Mouse (Mus musculus) limb, embryonic 11.5 days (tissue): ENCODE measurements around the gene Cadps2. TPM values are rescaled to one million over a fixed set of nuclear protein-coding genes. Genes with fewer than 3 reads are reported as not detected.

ENCODE experiments used
- ATAC-seq: fragments of 200-750 bp; cut with Nextera tagmentation; 2 replicates; pipeline ENCODE4 v1.8.0; 2017; ENCODE audit warnings: low read depth; ENCODE audit not compliant: insufficient number of reproducible peaks, low FRiP score, low TSS enrichment
- DNase-seq: peaks from one replicate; pipeline ENCODE4 v3.0.0-alpha.2; 2015; ENCODE audit warnings: low spot score
- H3K27ac ChIP-seq: fragments of 300-500 bp; sonication (generic); replicated peaks from 2 replicates; pipeline ENCODE4 v1.5.1; 2014; ENCODE audit warnings: low read depth, mild to moderate bottlenecking, low read length
- H3K27me3 ChIP-seq: fragments of 300-500 bp; sonication (generic); 2 replicates; pipeline ENCODE4 v1.6.1; 2014; ENCODE audit warnings: mild to moderate bottlenecking, low read length, mixed read lengths; ENCODE audit not compliant: control insufficient read depth, insufficient read depth
- H3K36me3 ChIP-seq: fragments of 300-500 bp; sonication (generic); 2 replicates; pipeline ENCODE4 v1.6.1; 2014; ENCODE audit warnings: mild to moderate bottlenecking, low read length, moderate library complexity, mixed read lengths; ENCODE audit not compliant: control insufficient read depth, insufficient read depth
- H3K4me1 ChIP-seq: fragments of 300-500 bp; sonication (generic); 2 replicates; pipeline ENCODE4 v1.6.1; 2014; ENCODE audit warnings: low read length, mixed read lengths; ENCODE audit not compliant: control insufficient read depth, insufficient read depth
- H3K4me2 ChIP-seq: fragments of 300-500 bp; sonication (generic); 2 replicates; pipeline ENCODE4 v1.6.1; 2014; ENCODE audit warnings: low read depth, mild to moderate bottlenecking, moderate library complexity; ENCODE audit not compliant: severe bottlenecking
- H3K4me3 ChIP-seq: fragments of 300-500 bp; sonication (generic); 2 replicates; pipeline ENCODE4 v1.5.1; 2014; ENCODE audit warnings: low read depth, low read length
- H3K9ac ChIP-seq: fragments of 300-500 bp; sonication (generic); 2 replicates; pipeline ENCODE4 v1.6.1; 2014; ENCODE audit warnings: mild to moderate bottlenecking, low read length
- H3K9me3 ChIP-seq: fragments of 300-500 bp; sonication (generic); 2 replicates; pipeline ENCODE4 v1.6.1; 2016; ENCODE audit warnings: low read length; ENCODE audit not compliant: control insufficient read depth
- WGBS: fragments of 180-500 bp; shearing (Covaris S2); extraction: QIAGEN DNeasy Blood & Tissue Kit; methylation state at CpG from one replicate; pipeline ENCODE4 v1.1.7; 2014; 5-methylcytosine and 5-hydroxymethylcytosine counted together
- polyA plus RNA-seq: library from polyadenylated mRNA; unstranded; fragments of >200 nt; fragmentation: Nextera tagmentation; extraction: Ambion mirVana; gene quantifications from 2 replicates; pipeline ENCODE4 v1.2.1, GENCODE M21; 2014

Gene Cadps2
- polyA plus RNA-seq, 1 experiment from 2014 or later = 3.3 TPM

GRCm38 (mm10) chr6:23821819-23822218 is 17.4 kb downstream of the Cadps2 start:
- H3K9me3 ChIP-seq = no peaks in the 10 kb centered on the region
- H3K27me3 ChIP-seq = no peaks in the 10 kb centered on the region
- no peak overlapping the region for H3K4me2 ChIP-seq
- ATAC-seq (no peak), DNase-seq (no peak)
- 92% methylated on average over 5 of the region's 5 CpGs for WGBS
- no peaks in the 10 kb centered on the region for H3K36me3 ChIP-seq
- H3K27ac ChIP-seq = no peak overlapping the region
- no peak overlapping the region for H3K4me3 ChIP-seq
- no peak overlapping the region for H3K9ac ChIP-seq
- no peaks in the 10 kb centered on the region for H3K4me1 ChIP-seq

- H3K4me2 ChIP-seq = no peak overlapping the region
- no peaks in the 10 kb centered on the region for H3K4me1 ChIP-seq
- WGBS = 82% methylated on average over 1 of the region's 1 CpGs
- no peaks in the 10 kb centered on the region for H3K36me3 ChIP-seq
- H3K9me3 ChIP-seq = no peaks in the 10 kb centered on the region
- no peak overlapping the region for H3K4me3 ChIP-seq
- DNase-seq = no peak
- no peak overlapping the region for H3K9ac ChIP-seq
- no peaks in the 10 kb centered on the region for H3K27me3 ChIP-seq
- no peak overlapping the region for H3K27ac ChIP-seq
- ATAC-seq = no peak
Observed at GRCm38 (mm10) chr6:23810087-23810486, 29.1 kb downstream of the Cadps2 start.

GRCm38 (mm10) chr6:23809344-23809743 is 29.9 kb downstream of the Cadps2 start:
- no peak for DNase-seq
- WGBS = 88% methylated on average over 6 of the region's 6 CpGs
- Histone ChIP-seq H3K4me3 (no peak overlapping the region), H3K4me1 (no peaks in the 10 kb centered on the region), H3K9me3 (no peaks in the 10 kb centered on the region), H3K36me3 (no peaks in the 10 kb centered on the region), H3K27ac (no peak overlapping the region), H3K27me3 (no peaks in the 10 kb centered on the region), H3K4me2 (no peak overlapping the region), H3K9ac (no peak overlapping the region)
- ATAC-seq = no peak

GRCm38 (mm10) chr6:23805333-23805732 is 33.9 kb downstream of the Cadps2 start:
- DNase-seq = no peak
- Histone ChIP-seq H3K27ac (no peak overlapping the region), H3K27me3 (no peaks in the 10 kb centered on the region), H3K36me3 (no peaks in the 10 kb centered on the region), H3K4me3 (no peak overlapping the region), H3K4me2 (no peak overlapping the region), H3K9ac (no peak overlapping the region), H3K4me1 (no peaks in the 10 kb centered on the region), H3K9me3 (no peaks in the 10 kb centered on the region)
- ATAC-seq = no peak
- WGBS = 92% methylated on average over 7 of the region's 7 CpGs

GRCm38 (mm10) chr6:23791822-23792221 is 47.4 kb downstream of the Cadps2 start:
- Histone ChIP-seq H3K4me1 (no peaks in the 10 kb centered on the region), H3K4me2 (no peak overlapping the region), H3K9ac (no peak overlapping the region), H3K27me3 (no peaks in the 10 kb centered on the region), H3K27ac (no peak overlapping the region), H3K36me3 (no peaks in the 10 kb centered on the region), H3K9me3 (no peaks in the 10 kb centered on the region), H3K4me3 (no peak overlapping the region)
- no peak for DNase-seq
- no peak for ATAC-seq
- WGBS = 79% methylated on average over 3 of the region's 3 CpGs

- no peaks in the 10 kb centered on the region for H3K36me3 ChIP-seq
- no peak for DNase-seq
- H3K4me1 ChIP-seq = no peaks in the 10 kb centered on the region
Observed at GRCm38 (mm10) chr6:23777641-23778040, 61.6 kb downstream of the Cadps2 start.

GRCm38 (mm10) chr6:23762204-23762603 is 77.0 kb downstream of the Cadps2 start:
- 69% methylated on average over 3 of the region's 3 CpGs for WGBS
- Histone ChIP-seq H3K4me2 (no peak overlapping the region), H3K4me3 (no peak overlapping the region), H3K36me3 (no peaks in the 10 kb centered on the region), H3K27me3 (no peaks in the 10 kb centered on the region), H3K9me3 (no peaks in the 10 kb centered on the region), H3K27ac (no peak overlapping the region), H3K4me1 (no peaks in the 10 kb centered on the region), H3K9ac (no peak overlapping the region)
- ATAC-seq (no peak), DNase-seq (no peak)

More at GRCm38 (mm10) chr6:23777641-23778040, 61.6 kb downstream of the Cadps2 start:
- whole genome bisulfite sequencing = 57% methylated on average over 1 of the region's 1 CpGs
- Histone ChIP-seq H3K4me2 (no peak overlapping the region), H3K27me3 (no peaks in the 10 kb centered on the region), H3K9ac (no peak overlapping the region), H3K9me3 (no peaks in the 10 kb centered on the region), H3K27ac (no peak overlapping the region), H3K4me3 (no peak overlapping the region)
- no peak for ATAC-seq

GRCm38 (mm10) chr6:23758249-23758648 is 81.0 kb downstream of the Cadps2 start:
- H3K4me1 ChIP-seq = no peaks in the 10 kb centered on the region
- no peak overlapping the region for H3K9ac ChIP-seq
- no peaks in the 10 kb centered on the region for H3K9me3 ChIP-seq
- no peaks in the 10 kb centered on the region for H3K36me3 ChIP-seq
- 74% methylated on average over 2 of the region's 2 CpGs for WGBS
- H3K27ac ChIP-seq = no peak overlapping the region
- H3K4me3 ChIP-seq = no peak overlapping the region
- DNase-seq (no peak), ATAC-seq (no peak)
- no peak overlapping the region for H3K4me2 ChIP-seq
- no peaks in the 10 kb centered on the region for H3K27me3 ChIP-seq

GRCm38 (mm10) chr6:23748823-23749222 is 90.4 kb downstream of the Cadps2 start:
- no peaks in the 10 kb centered on the region for H3K27me3 ChIP-seq
- H3K27ac ChIP-seq = no peak overlapping the region
- H3K9me3 ChIP-seq = no peaks in the 10 kb centered on the region
- H3K9ac ChIP-seq = no peak overlapping the region
- H3K4me2 ChIP-seq = no peak overlapping the region
- no peak for DNase-seq
- H3K4me1 ChIP-seq = no peaks in the 10 kb centered on the region
- 78% methylated on average over 5 of the region's 5 CpGs for WGBS
- ATAC-seq = no peak
- no peak overlapping the region for H3K4me3 ChIP-seq
- H3K36me3 ChIP-seq = no peaks in the 10 kb centered on the region
